Mouse (Mus musculus): ENCODE results near the gene Ajm1. TPM values are rescaled to one million over a fixed set of nuclear protein-coding genes. Genes with fewer than 3 reads are reported as not detected.

Ajm1 gene
- polyA plus RNA-seq (2015; fragmentation: Nextera tagmentation; extraction: Ambion mirVana): 0.29 and 0.52 TPM in 2 replicates

DNA sequence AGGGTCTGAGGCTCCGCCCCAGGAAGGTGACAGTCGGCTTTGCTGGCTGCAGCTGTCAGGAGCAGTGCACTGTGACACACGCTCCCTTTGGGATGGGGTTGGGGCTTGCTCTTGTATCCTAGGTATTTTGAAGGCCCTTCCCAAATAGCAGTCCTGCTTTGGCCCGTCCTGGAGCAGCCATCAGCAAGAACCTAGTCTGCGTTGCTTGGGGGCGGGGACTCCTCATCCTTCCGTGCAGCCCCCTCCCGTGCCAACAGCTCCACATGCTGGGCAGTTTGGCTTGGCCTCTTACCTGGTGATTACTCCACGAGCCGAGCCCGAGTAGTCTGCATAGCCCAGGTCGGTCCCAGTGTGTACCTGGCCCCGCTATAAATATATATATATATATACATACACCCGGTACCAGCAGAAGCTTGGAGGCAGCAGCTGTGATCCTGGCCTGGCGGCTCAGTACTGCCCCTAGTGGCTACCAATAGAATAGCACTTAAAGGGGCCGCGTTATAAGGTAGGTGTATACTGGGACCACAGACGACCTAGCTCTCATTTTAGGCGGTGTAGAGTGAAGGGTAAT, at the start of gene Ajm1:
TSS of gene Ajm1 (minus strand) at position 464 of the 571 bp plus-strand sequence.
- peaks cover 8% of the 10 kb centered on the region; the same call in 1 of the 2 replicates for H3K4me1 ChIP-seq (replicated peaks; ENCODE audit: control insufficient read depth, insufficient read depth)
- ATAC-seq (ENCODE audit: low FRiP score, low TSS enrichment) (peak; percentile 61), DNase-seq (ENCODE audit: low spot score) (peak; percentile 69)
- H3K27me3 ChIP-seq (ENCODE audit: control insufficient read depth, insufficient read depth, low read length): peaks cover 26% of the 10 kb centered on the region
- H3K9me3 ChIP-seq (ENCODE audit: control insufficient read depth, low read length): no peaks in the 10 kb centered on the region
- H3K36me3 ChIP-seq (ENCODE audit: control insufficient read depth, insufficient read depth, low read length): peaks cover 7% of the 10 kb centered on the region
- peak within 1 kb of the TSS; percentile 32 for H3K4me3 ChIP-seq (ENCODE audit: low read depth, low read length)
- WGBS: 5% methylated on average over 19 of the region's 19 CpGs
- peak within 1 kb of the TSS; percentile 38; the same call in 1 of the 2 replicates for H3K9ac ChIP-seq (ENCODE audit: low read length)
- no peak within 1 kb of the TSS for H3K27ac ChIP-seq (replicated peaks)
- TF ChIP-seq EP300 (optimal IDR thresholded peaks at IDR 0.05): no peak
- TF ChIP-seq CTCF (IDR thresholded peaks at IDR 0.05; ENCODE audit: low read depth): peak; percentile 92
- peak within 1 kb of the TSS; percentile 67 for H3K4me2 ChIP-seq (replicated peaks; ENCODE audit: low read depth)

DNA sequence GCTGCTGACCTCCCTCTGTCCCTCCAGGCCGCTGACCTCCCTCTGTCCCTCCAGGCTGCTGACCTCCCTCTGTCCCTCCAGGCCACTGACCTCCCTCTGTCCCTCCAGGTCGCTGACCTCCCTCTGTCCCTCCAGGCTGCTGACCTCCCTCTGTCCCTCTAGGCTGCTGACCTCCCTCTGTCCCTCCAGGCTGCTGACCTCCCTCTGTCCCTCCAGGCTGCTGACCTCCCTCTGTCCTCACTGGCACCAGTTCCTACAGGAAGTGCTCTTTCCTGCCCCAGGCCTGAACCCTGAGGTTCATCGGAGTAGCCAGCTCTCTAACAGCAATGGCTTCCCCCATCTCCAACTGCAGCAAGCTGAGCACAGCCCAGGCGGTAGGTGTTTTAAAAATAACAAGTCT, 47.2 kb upstream of the Ajm1 start:
- DNase-seq (ENCODE audit: low spot score): no peak
- Histone ChIP-seq H3K4me3 (ENCODE audit: low read depth, low read length) (no peak overlapping the region), H3K27me3 (ENCODE audit: control insufficient read depth, insufficient read depth, low read length) (no peaks in the 10 kb centered on the region), H3K4me2 (replicated peaks; ENCODE audit: low read depth) (no peak overlapping the region), H3K36me3 (ENCODE audit: control insufficient read depth, insufficient read depth, low read length) (no peaks in the 10 kb centered on the region), H3K4me1 (replicated peaks; ENCODE audit: control insufficient read depth, insufficient read depth) (no peaks in the 10 kb centered on the region), H3K27ac (replicated peaks) (no peak overlapping the region), H3K9me3 (ENCODE audit: control insufficient read depth, low read length) (no peaks in the 10 kb centered on the region), H3K9ac (ENCODE audit: low read length) (no peak overlapping the region)
- 57% methylated on average over 4 of the region's 4 CpGs for WGBS
- no peak for TF ChIP-seq EP300 (optimal IDR thresholded peaks at IDR 0.05)
- TF ChIP-seq CTCF (IDR thresholded peaks at IDR 0.05; ENCODE audit: low read depth): no peak
- no peak for ATAC-seq (ENCODE audit: low FRiP score, low TSS enrichment)

DNA sequence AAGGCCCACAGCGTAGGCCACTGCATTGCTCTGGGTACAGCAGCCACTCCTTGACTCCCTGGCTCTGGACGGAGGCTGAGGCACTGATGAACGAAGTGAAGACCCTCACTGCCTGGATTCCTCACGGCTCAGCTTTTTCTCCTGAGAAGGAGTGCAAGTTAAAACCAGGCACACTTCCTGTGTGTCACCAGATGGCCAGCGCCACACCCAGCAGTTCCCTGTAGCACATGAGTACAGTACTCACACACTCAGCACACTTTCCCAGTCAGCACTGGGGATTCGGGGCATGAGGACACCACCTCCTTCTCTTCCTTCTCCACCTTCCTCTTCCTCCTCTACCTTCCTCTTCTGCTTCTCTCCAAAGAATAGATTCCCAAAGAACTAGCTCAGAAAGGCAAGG, 46.3 kb upstream of the Ajm1 start, which contains the start of gene Fcna:
TSS of gene Fcna (minus strand) at position 220 of the 400 bp plus-strand sequence.
- DNase-seq (ENCODE audit: low spot score) (no peak), ATAC-seq (ENCODE audit: low FRiP score, low TSS enrichment) (no peak)
- Histone ChIP-seq H3K27ac (replicated peaks) (no peak within 1 kb of the TSS), H3K36me3 (ENCODE audit: control insufficient read depth, insufficient read depth, low read length) (no peaks in the 10 kb centered on the region), H3K9me3 (ENCODE audit: control insufficient read depth, low read length) (no peaks in the 10 kb centered on the region), H3K4me1 (replicated peaks; ENCODE audit: control insufficient read depth, insufficient read depth) (no peaks in the 10 kb centered on the region), H3K4me2 (replicated peaks; ENCODE audit: low read depth) (no peak within 1 kb of the TSS), H3K4me3 (ENCODE audit: low read depth, low read length) (no peak within 1 kb of the TSS), H3K27me3 (ENCODE audit: control insufficient read depth, insufficient read depth, low read length) (no peaks in the 10 kb centered on the region), H3K9ac (ENCODE audit: low read length) (no peak within 1 kb of the TSS)
- no peak for TF ChIP-seq EP300 (optimal IDR thresholded peaks at IDR 0.05)
- no peak for TF ChIP-seq CTCF (IDR thresholded peaks at IDR 0.05; ENCODE audit: low read depth)
- WGBS: 72% methylated on average over 6 of the region's 6 CpGs

DNA sequence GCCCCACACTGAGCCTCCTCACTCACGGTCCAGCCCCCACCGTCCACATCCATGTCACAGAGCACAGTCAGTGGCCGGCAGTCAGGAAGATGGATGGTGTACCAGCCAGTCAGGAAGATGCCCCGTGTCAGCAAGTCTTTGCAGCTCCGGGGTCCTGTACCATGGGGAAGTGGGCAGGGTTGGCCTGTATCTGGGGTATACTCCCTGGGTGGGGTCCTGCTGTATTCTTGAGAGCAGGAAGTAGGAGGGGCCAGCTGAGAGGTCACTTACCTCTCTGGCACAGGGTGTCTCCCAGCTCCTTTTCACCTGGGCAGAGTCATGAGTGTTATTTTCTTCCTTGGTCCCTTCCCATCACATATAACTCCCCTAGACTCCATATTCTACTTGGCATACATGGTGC, 44.4 kb upstream of the Ajm1 start:
- WGBS: 46% methylated on average over 5 of the region's 5 CpGs
- Histone ChIP-seq H3K36me3 (ENCODE audit: control insufficient read depth, insufficient read depth, low read length) (no peaks in the 10 kb centered on the region), H3K4me2 (replicated peaks; ENCODE audit: low read depth) (no peak overlapping the region), H3K9ac (ENCODE audit: low read length) (no peak overlapping the region), H3K4me1 (replicated peaks; ENCODE audit: control insufficient read depth, insufficient read depth) (no peaks in the 10 kb centered on the region), H3K9me3 (ENCODE audit: control insufficient read depth, low read length) (no peaks in the 10 kb centered on the region), H3K27ac (replicated peaks) (no peak overlapping the region), H3K4me3 (ENCODE audit: low read depth, low read length) (no peak overlapping the region), H3K27me3 (ENCODE audit: control insufficient read depth, insufficient read depth, low read length) (no peaks in the 10 kb centered on the region)
- TF ChIP-seq CTCF (IDR thresholded peaks at IDR 0.05; ENCODE audit: low read depth) (no peak), EP300 (optimal IDR thresholded peaks at IDR 0.05) (no peak)
- ATAC-seq (ENCODE audit: low FRiP score, low TSS enrichment) (no peak), DNase-seq (ENCODE audit: low spot score) (no peak)

DNA sequence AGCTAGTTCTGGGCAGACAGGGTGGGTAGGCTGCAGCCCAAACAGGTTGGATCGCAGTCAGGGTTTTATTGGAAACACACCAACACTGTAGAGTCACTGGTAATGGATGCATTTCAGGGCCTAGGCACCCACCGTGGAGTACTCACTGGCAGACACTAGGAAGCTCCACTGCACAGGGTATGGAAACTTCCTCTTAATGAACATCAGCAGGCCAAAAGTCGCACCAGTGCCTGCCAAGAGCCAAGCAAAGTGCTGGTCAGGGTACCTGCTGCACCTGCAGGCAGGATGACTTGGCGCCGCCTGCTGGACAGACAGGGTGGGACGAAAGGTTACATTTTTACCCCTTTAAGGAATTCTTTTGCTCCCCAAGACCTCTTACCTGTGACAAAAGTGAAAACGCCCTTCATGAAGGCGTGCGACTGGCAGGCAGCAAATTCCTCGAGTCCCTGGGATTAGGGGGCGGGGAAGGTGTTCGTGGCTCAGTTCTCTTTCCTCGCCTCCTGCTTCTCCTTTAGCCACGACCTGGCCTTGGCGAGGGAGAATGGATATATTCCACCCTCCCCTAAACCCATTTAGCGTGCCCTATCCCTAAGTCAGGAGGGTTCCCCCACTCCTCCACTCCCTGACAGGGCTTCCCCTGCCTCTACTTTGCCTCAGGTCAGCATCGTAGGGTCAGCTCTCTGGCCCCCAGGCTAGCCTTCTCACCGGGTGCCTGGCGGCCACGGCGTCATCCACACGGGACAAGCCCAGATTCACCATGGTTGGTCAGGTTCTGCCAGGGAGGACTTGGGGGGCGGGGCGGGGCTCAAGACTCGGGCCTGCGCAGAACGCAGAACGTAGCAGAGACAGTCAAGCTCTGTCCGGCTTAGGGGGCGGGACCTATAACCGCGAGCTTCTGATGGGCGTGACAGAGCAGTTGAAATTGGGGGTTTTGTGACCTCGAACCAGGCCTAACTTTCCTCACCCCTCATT, 40.0 kb upstream of the Ajm1 start, which contains the start of gene Tmem141:
TSS of gene Tmem141 (minus strand) at position 777 of the 972 bp plus-strand sequence.
- H3K27ac ChIP-seq (replicated peaks): peak within 1 kb of the TSS; percentile 77
- peak; percentile 95 for ATAC-seq (ENCODE audit: low FRiP score, low TSS enrichment)
- H3K27me3 ChIP-seq (ENCODE audit: control insufficient read depth, insufficient read depth, low read length): no peaks in the 10 kb centered on the region
- peak within 1 kb of the TSS; percentile 86 for H3K4me2 ChIP-seq (replicated peaks; ENCODE audit: low read depth)
- 5% methylated on average over 34 of the region's 34 CpGs for WGBS
- no peaks in the 10 kb centered on the region for H3K36me3 ChIP-seq (ENCODE audit: control insufficient read depth, insufficient read depth, low read length)
- H3K9me3 ChIP-seq (ENCODE audit: control insufficient read depth, low read length): no peaks in the 10 kb centered on the region
- DNase-seq (ENCODE audit: low spot score): peak; percentile 94
- H3K4me1 ChIP-seq (replicated peaks; ENCODE audit: control insufficient read depth, insufficient read depth): no peaks in the 10 kb centered on the region
- peak within 1 kb of the TSS; percentile 65 for H3K9ac ChIP-seq (ENCODE audit: low read length)
- peak within 1 kb of the TSS; percentile 54 for H3K4me3 ChIP-seq (ENCODE audit: low read depth, low read length)
- peak; percentile 81 for TF ChIP-seq CTCF (IDR thresholded peaks at IDR 0.05; ENCODE audit: low read depth)
- TF ChIP-seq EP300 (optimal IDR thresholded peaks at IDR 0.05): no peak

All from stomach, postnatal 0 days (tissue).